Mouse (Mus musculus): ENCODE results near the gene 2310034G01Rik.

DNA sequence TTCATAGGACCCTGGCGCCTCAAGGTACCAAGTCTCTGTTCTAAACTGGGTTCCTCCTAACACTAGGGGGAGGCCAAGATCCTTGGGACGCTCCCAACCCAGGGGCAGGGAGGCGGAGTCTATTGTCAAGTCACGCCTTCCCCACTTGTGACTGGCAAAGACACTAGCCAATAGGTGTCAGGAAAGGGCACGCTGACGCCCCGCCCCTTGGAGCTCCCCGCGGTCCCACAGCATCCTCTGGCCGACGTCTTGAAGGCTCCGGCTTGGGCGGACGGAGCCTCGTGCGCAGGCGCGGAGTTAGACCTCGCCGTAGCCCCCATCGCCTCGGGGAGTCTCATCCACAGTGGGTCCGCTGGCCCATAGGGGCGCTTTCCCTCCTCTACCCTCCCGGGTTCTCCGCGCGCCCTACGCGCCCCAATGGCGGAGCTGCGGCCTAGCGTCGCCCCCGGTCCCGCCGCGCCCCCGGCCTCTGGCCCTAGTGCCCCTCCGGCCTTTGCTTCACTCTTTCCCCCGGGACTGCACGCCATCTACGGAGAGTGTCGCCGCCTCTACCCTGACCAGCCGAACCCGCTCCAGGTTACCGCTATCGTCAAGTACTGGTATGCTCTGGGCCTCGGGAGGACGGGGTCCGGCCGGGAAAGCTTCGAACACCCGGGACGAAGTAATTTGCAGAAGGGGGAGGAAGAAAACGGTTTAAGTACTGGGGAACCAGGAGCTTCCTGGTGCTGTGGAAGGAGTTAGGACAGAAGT, 46.8 kb upstream of the 2310034G01Rik start, which contains the start of gene Sufu:
- peak; percentile 81 for TF ChIP-seq CTCF (IDR thresholded peaks at IDR 0.05; ENCODE audit: borderline replicate concordance, insufficient read depth, low read length)
- peak; percentile 96 for TF ChIP-seq POLR2A (IDR thresholded peaks at IDR 0.05; ENCODE audit: low read depth, low read length)
